Mouse (Mus musculus): Measurements from ENCODE around the gene 9130023H24Rik.

DNA sequence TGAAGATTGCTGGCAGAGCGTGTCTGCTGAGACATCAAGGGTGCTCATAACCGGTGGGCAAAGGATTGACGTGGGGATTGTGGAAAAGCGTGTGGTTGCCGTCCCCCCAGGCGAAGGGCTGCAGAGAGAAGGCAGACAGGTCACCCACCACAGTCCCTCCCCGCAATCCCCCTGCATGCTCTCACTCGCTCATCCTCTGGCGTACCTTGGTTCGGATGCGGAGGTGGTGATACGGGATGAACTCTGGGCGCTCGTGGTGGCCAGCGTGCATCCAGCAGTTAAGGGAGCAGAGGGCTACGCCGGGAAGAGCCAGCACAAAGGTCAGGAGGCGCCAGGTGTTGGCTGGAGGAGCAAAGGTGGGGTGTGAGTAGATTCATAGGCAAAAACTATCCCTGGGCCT lies 32.1 kb downstream of the 9130023H24Rik start:
- no peak for TF ChIP-seq CTCF (IDR thresholded peaks at IDR 0.05; ENCODE audit: control insufficient read depth, insufficient read depth, insufficient read length)
- TF ChIP-seq MYOG (IDR thresholded peaks at IDR 0.05; ENCODE audit: control insufficient read depth, extremely low read depth, insufficient read length): no peak
- TF ChIP-seq USF1 (IDR thresholded peaks at IDR 0.05; ENCODE audit: low read depth): no peak
- no peak for TF ChIP-seq MYOD1 (IDR thresholded peaks at IDR 0.05; ENCODE audit: control insufficient read depth, insufficient read length, low read depth)
- TF ChIP-seq CEBPB (IDR thresholded peaks at IDR 0.05; ENCODE audit: low read depth): no peak

All from C2C12 (cell line).